ENCODE assay signal across 8 mouse cellular contexts in genomic region chr13:43302239-43302638, GRCm38 (mm10). TPM values are rescaled to one million over a fixed set of nuclear protein-coding genes. Genes with fewer than 3 reads are reported as not detected.
A peak's percentile ranks its signal among the peaks of the same experiment; 100 is the strongest.
DNase-seq lines count a peak whose midpoint lies in the region; ATAC-seq and TF ChIP-seq lines count a peak whose summit lies in the region.
"Had no signal": no experiment of that assay in that cellular context is flagged by ENCODE, and none has a peak within 500 bp of the region (broad histone marks: within the 10 kb centered on the region; RNA-seq: fewer than 3 reads in every experiment).

No protein-coding gene starts in this region.

- no peak for TF ChIP-seq CTCF in lung, embryonic 14.5 days (IDR thresholded peaks at IDR 0.05; ENCODE audit: low read depth)
- no peak for TF ChIP-seq CTCF in small intestine, adult 2 months (IDR thresholded peaks at IDR 0.05; ENCODE audit: extremely low read depth, insufficient read length, insufficient replicate concordance, low read depth, low read length)
- TF ChIP-seq CTCF in thymus, adult 2 months (IDR thresholded peaks at IDR 0.05; ENCODE audit: borderline replicate concordance, control insufficient read depth, extremely low read depth, insufficient read depth, low read length, poor library complexity) = no peak

- 0 out of 2 replicates have a peak, but pooled peaks cover 3% of the 10 kb centered on the region for H3K4me1 ChIP-seq in lung, embryonic 14.5 days (ENCODE audit: insufficient read depth)
- H3K4me1 ChIP-seq in forebrain, embryonic 10.5 days = peaks cover 62% of the 10 kb centered on the region
- peaks cover 20% of the 10 kb centered on the region for H3K4me1 ChIP-seq in limb, embryonic 12.5 days (replicated peaks)
- peaks cover 27% of the 10 kb centered on the region for H3K4me1 ChIP-seq in small intestine, adult 2 months (ENCODE audit: control insufficient read depth, insufficient read depth, insufficient read length, low read length)
- peaks cover 26% of the 10 kb centered on the region for H3K4me1 ChIP-seq in thymus, adult 2 months (replicated peaks; ENCODE audit: control insufficient read depth, insufficient read depth, low read length)

- no peak for ATAC-seq in lung, embryonic 14.5 days (ENCODE audit: insufficient read depth)
- ATAC-seq in limb, embryonic 12.5 days (ENCODE audit: insufficient number of reproducible peaks, insufficient read depth, low FRiP score, low TSS enrichment, low read depth) = no peak
- ATAC-seq in megakaryocyte-erythroid progenitor cell, adult 5-6 weeks (replicated peaks; ENCODE audit: low FRiP score, low TSS enrichment, poor library complexity, severe bottlenecking) = no peak

- no peaks in the 10 kb centered on the region for H3K9me3 ChIP-seq in lung, embryonic 14.5 days (ENCODE audit: low read depth, low read length)
- no peaks in the 10 kb centered on the region for H3K9me3 ChIP-seq in forebrain, embryonic 10.5 days
- H3K9me3 ChIP-seq in limb, embryonic 12.5 days = no peaks in the 10 kb centered on the region

- no peak overlapping the region for H3K27ac ChIP-seq in lung, embryonic 14.5 days (ENCODE audit: low read depth)
- H3K27ac ChIP-seq in forebrain, embryonic 10.5 days = no peak overlapping the region
- H3K27ac ChIP-seq in limb, embryonic 12.5 days = no peak overlapping the region
- H3K27ac ChIP-seq in small intestine, adult 2 months (ENCODE audit: insufficient read depth, low read depth, low read length) = no peak overlapping the region
- H3K27ac ChIP-seq in thymus, adult 2 months (ENCODE audit: control insufficient read depth, insufficient read depth, low read length) = no peak overlapping the region
- H3K27ac ChIP-seq: macrophage had no signal

- DNase-seq in lung, embryonic 14.5 days = peak; percentile 38
- no peak for DNase-seq in lung, postnatal 10 days
- no peak for DNase-seq in forebrain, embryonic 10.5 days (ENCODE audit: extremely low spot score, low spot score)
- no peak for DNase-seq in thymus, adult 2 months

- TF ChIP-seq POLR2A in small intestine, adult 2 months (IDR thresholded peaks at IDR 0.05; ENCODE audit: low read depth, low read length) = no peak
- no peak for TF ChIP-seq POLR2A in thymus, adult 2 months (IDR thresholded peaks at IDR 0.05; ENCODE audit: control insufficient read depth, extremely low read depth, insufficient read depth, low read length, poor library complexity)

- WGBS in lung, embryonic 14.5 days = 5% methylated on average over 11 of the region's 11 CpGs
- 9% methylated on average over 11 of the region's 11 CpGs for WGBS in forebrain, embryonic 10.5 days
- WGBS in limb, embryonic 12.5 days = 9% methylated on average over 11 of the region's 11 CpGs
- WGBS in small intestine, adult 2 months = 15% methylated on average over 11 of the region's 11 CpGs
- 15% methylated on average over 11 of the region's 11 CpGs for WGBS in thymus, adult 2 months

- no peaks in the 10 kb centered on the region for H3K36me3 ChIP-seq in lung, embryonic 14.5 days (ENCODE audit: insufficient read depth)
- no peaks in the 10 kb centered on the region for H3K36me3 ChIP-seq in forebrain, embryonic 10.5 days (replicated peaks)
- no peaks in the 10 kb centered on the region for H3K36me3 ChIP-seq in limb, embryonic 12.5 days
- no peaks in the 10 kb centered on the region for H3K36me3 ChIP-seq in small intestine, adult 2 months (ENCODE audit: control insufficient read depth, insufficient read depth, low read length)
- no peaks in the 10 kb centered on the region for H3K36me3 ChIP-seq in thymus, adult 2 months (ENCODE audit: control insufficient read depth, insufficient read depth, low read length)

- peak overlapping the region; percentile 11; the same call in 1 of the 2 replicates for H3K9ac ChIP-seq in lung, embryonic 14.5 days
- no peak overlapping the region for H3K9ac ChIP-seq in limb, embryonic 12.5 days (replicated peaks)

- peak overlapping the region; percentile 67 for H3K4me3 ChIP-seq in lung, embryonic 14.5 days (ENCODE audit: low read depth, low read length)
- H3K4me3 ChIP-seq in forebrain, embryonic 10.5 days = peak overlapping the region; percentile 81
- H3K4me3 ChIP-seq in limb, embryonic 12.5 days (replicated peaks) = peak overlapping the region; percentile 65
- peak overlapping the region; percentile 53 for H3K4me3 ChIP-seq in small intestine, adult 2 months (ENCODE audit: low read depth, low read length)
- no peak overlapping the region for H3K4me3 ChIP-seq in thymus, adult 2 months (ENCODE audit: control insufficient read depth, insufficient read depth, low read length)

- peak overlapping the region; percentile 99 for H3K4me2 ChIP-seq in lung, embryonic 14.5 days
- H3K4me2 ChIP-seq in limb, embryonic 12.5 days = peak overlapping the region; percentile 100

- H3K27me3 ChIP-seq in lung, embryonic 14.5 days (ENCODE audit: insufficient read depth, low read length) = peaks cover 10% of the 10 kb centered on the region; the same call in 1 of the 2 replicates
- H3K27me3 ChIP-seq in forebrain, embryonic 10.5 days (ENCODE audit: poor library complexity, severe bottlenecking) = peaks cover 93% of the 10 kb centered on the region
- H3K27me3 ChIP-seq in limb, embryonic 12.5 days = peaks cover 68% of the 10 kb centered on the region
- no peaks in the 10 kb centered on the region for H3K27me3 ChIP-seq in small intestine, adult 2 months (ENCODE audit: control insufficient read depth, insufficient read depth, low read length)
- no peaks in the 10 kb centered on the region for H3K27me3 ChIP-seq in thymus, adult 2 months (ENCODE audit: control insufficient read depth, insufficient read depth, low read length)

RNA-seq across cellular contexts. Expression of gene Gfod1, which starts 1.7 kb away (rescaled TPM):
- polyA plus RNA-seq in lung, embryonic 14.5 days (2014; fragmentation: Nextera tagmentation; extraction: Ambion mirVana) = 1.0 and 1.4 TPM in 2 replicates
- polyA plus RNA-seq in forebrain, embryonic 10.5 days (2016; fragmentation: Nextera tagmentation; extraction: Ambion mirVana) = 0.18 and 0.22 TPM in 2 replicates
- 0.23 and 0.37 TPM in 2 replicates for polyA plus RNA-seq in limb, embryonic 12.5 days (2016; fragmentation: Nextera tagmentation; extraction: Ambion mirVana)
- 1.8 and 4.3 TPM in 2 replicates for polyA plus RNA-seq in small intestine, adult 2 months (2012; rRNA removed)
- total RNA-seq in megakaryocyte-erythroid progenitor cell, adult 5-6 weeks (2014; fragmentation: Nextera tagmentation) = 1.2 and 1.6 TPM in 2 replicates
- 0.42 and 2.9 TPM in 2 replicates for total RNA-seq in megakaryocyte-erythroid progenitor cell, adult 5-6 weeks (2017)
- 4.1 and 4.3 TPM in 2 replicates for polyA plus RNA-seq in thymus, adult 2 months (2012; rRNA removed)
